28 mouse cellular contexts compared by ENCODE assay signal in genomic region chr13:43753652-43754051, GRCm38 (mm10). TPM values are rescaled to one million over a fixed set of nuclear protein-coding genes. Genes with fewer than 3 reads are reported as not detected.
DNase-seq lines count a peak whose midpoint lies in the region; ATAC-seq lines count a peak whose summit lies in the region.
"Had no signal": no experiment of that assay in that cellular context is flagged by ENCODE, and none has a peak within 500 bp of the region (broad histone marks: within the 10 kb centered on the region; RNA-seq: fewer than 3 reads in every experiment).

No protein-coding gene starts in this region.

- no peak overlapping the region for H3K9ac ChIP-seq in hindbrain, embryonic 13.5 days
- no peak overlapping the region for H3K9ac ChIP-seq in hindbrain, embryonic 12.5 days
- H3K9ac ChIP-seq in kidney, embryonic 15.5 days = no peak overlapping the region
- H3K9ac ChIP-seq in neural tube, embryonic 11.5 days (ENCODE audit: low read length) = no peak overlapping the region
- H3K9ac ChIP-seq in neural tube, embryonic 15.5 days (replicated peaks) = no peak overlapping the region
- H3K9ac ChIP-seq: forebrain, postnatal 0 days; heart, embryonic 12.5 days; heart, embryonic 15.5 days had no signal

- no peaks in the 10 kb centered on the region for H3K27me3 ChIP-seq in hindbrain, embryonic 13.5 days
- no peaks in the 10 kb centered on the region for H3K27me3 ChIP-seq in hindbrain, embryonic 12.5 days
- peaks cover 15% of the 10 kb centered on the region; the same call in 1 of the 2 replicates for H3K27me3 ChIP-seq in kidney, embryonic 15.5 days
- H3K27me3 ChIP-seq in neural tube, embryonic 11.5 days (ENCODE audit: control insufficient read depth, insufficient read depth, low read length) = no peaks in the 10 kb centered on the region
- no peaks in the 10 kb centered on the region for H3K27me3 ChIP-seq in neural tube, embryonic 15.5 days (replicated peaks)
- H3K27me3 ChIP-seq: CH12.LX; heart, embryonic 12.5 days; heart, embryonic 15.5 days; Patski had no signal

- peak overlapping the region; percentile 3; the same call in 1 of the 2 replicates for H3K27ac ChIP-seq in hindbrain, embryonic 13.5 days
- H3K27ac ChIP-seq in hindbrain, embryonic 12.5 days = no peak overlapping the region
- peak overlapping the region; percentile 74 for H3K27ac ChIP-seq in kidney, embryonic 15.5 days
- no peak overlapping the region for H3K27ac ChIP-seq in neural tube, embryonic 11.5 days (ENCODE audit: low read depth, low read length)
- no peak overlapping the region for H3K27ac ChIP-seq in neural tube, embryonic 15.5 days (replicated peaks)
- H3K27ac ChIP-seq: heart, embryonic 15.5 days; hindbrain, postnatal 0 days had no signal

- ATAC-seq in hindbrain, embryonic 13.5 days (ENCODE audit: low FRiP score) = no peak
- ATAC-seq in hindbrain, embryonic 12.5 days (ENCODE audit: low FRiP score) = no peak
- ATAC-seq in kidney, embryonic 15.5 days (replicated peaks; ENCODE audit: low FRiP score) = no peak
- ATAC-seq in neural tube, embryonic 11.5 days (ENCODE audit: insufficient read depth, low FRiP score, low TSS enrichment) = no peak
- ATAC-seq in neural tube, embryonic 15.5 days (ENCODE audit: low FRiP score) = no peak
- ATAC-seq: forebrain, embryonic 14.5 days; forebrain, postnatal 0 days; hindbrain, postnatal 0 days; inflammation-experienced regulatory T-cells, adult 6 months; intestine, embryonic 16.5 days; Patski had no signal

- DNase-seq in kidney, adult 9 months = no peak
- peak; percentile 34 for DNase-seq in neural tube, embryonic 11.5 days (ENCODE audit: low spot score)
- DNase-seq in mesoderm, embryonic 11.5 days (ENCODE audit: low read depth, low spot score) = peak; percentile 41
- no peak for DNase-seq in cerebellum, adult 9-10 months
- DNase-seq: adrenal gland, postnatal 10 days; adrenal gland, postnatal 36 days; B cell, adult 2 months; cerebellum, adult 18-20 months; cerebellum, postnatal 10 days; cerebellum, postnatal 36 days; forebrain, postnatal 0 days; gastrocnemius, postnatal 25 days; heart, adult 18-20 months; heart, postnatal 10 days; heart, postnatal 36 days had no signal

- H3K4me3 ChIP-seq in hindbrain, embryonic 13.5 days = no peak overlapping the region
- H3K4me3 ChIP-seq in hindbrain, embryonic 12.5 days = no peak overlapping the region
- no peak overlapping the region for H3K4me3 ChIP-seq in kidney, embryonic 15.5 days (replicated peaks)
- no peak overlapping the region for H3K4me3 ChIP-seq in neural tube, embryonic 11.5 days (ENCODE audit: low read depth, low read length)
- no peak overlapping the region for H3K4me3 ChIP-seq in neural tube, embryonic 15.5 days (replicated peaks)
- H3K4me3 ChIP-seq: heart, embryonic 12.5 days; heart, embryonic 15.5 days had no signal

- H3K36me3 ChIP-seq in hindbrain, embryonic 13.5 days = no peaks in the 10 kb centered on the region
- no peaks in the 10 kb centered on the region for H3K36me3 ChIP-seq in hindbrain, embryonic 12.5 days
- H3K36me3 ChIP-seq in kidney, embryonic 15.5 days = no peaks in the 10 kb centered on the region
- H3K36me3 ChIP-seq in neural tube, embryonic 11.5 days (ENCODE audit: control insufficient read depth, insufficient read depth, low read length) = no peaks in the 10 kb centered on the region
- no peaks in the 10 kb centered on the region for H3K36me3 ChIP-seq in neural tube, embryonic 15.5 days
- H3K36me3 ChIP-seq: G1E; heart, embryonic 12.5 days; heart, embryonic 15.5 days had no signal

- 34% methylated on average over 9 of the region's 9 CpGs for WGBS in hindbrain, embryonic 13.5 days
- WGBS in hindbrain, embryonic 12.5 days = 42% methylated on average over 9 of the region's 9 CpGs
- WGBS in kidney, embryonic 15.5 days = 15% methylated on average over 9 of the region's 9 CpGs
- WGBS in neural tube, embryonic 11.5 days = 26% methylated on average over 9 of the region's 9 CpGs
- WGBS in neural tube, embryonic 15.5 days = 11% methylated on average over 9 of the region's 9 CpGs

- H3K4me2 ChIP-seq in hindbrain, embryonic 13.5 days = no peak overlapping the region
- no peak overlapping the region for H3K4me2 ChIP-seq in hindbrain, embryonic 12.5 days (replicated peaks)
- no peak overlapping the region for H3K4me2 ChIP-seq in kidney, embryonic 15.5 days
- no peak overlapping the region for H3K4me2 ChIP-seq in neural tube, embryonic 11.5 days (ENCODE audit: low read depth)
- H3K4me2 ChIP-seq in neural tube, embryonic 15.5 days = no peak overlapping the region
- H3K4me2 ChIP-seq: heart, embryonic 12.5 days; heart, embryonic 15.5 days had no signal

- no peaks in the 10 kb centered on the region for H3K9me3 ChIP-seq in hindbrain, embryonic 13.5 days
- H3K9me3 ChIP-seq in hindbrain, embryonic 12.5 days (replicated peaks) = no peaks in the 10 kb centered on the region
- no peaks in the 10 kb centered on the region for H3K9me3 ChIP-seq in kidney, embryonic 15.5 days (replicated peaks)
- no peaks in the 10 kb centered on the region for H3K9me3 ChIP-seq in neural tube, embryonic 11.5 days (ENCODE audit: control insufficient read depth, low read length)
- H3K9me3 ChIP-seq in neural tube, embryonic 15.5 days (replicated peaks) = no peaks in the 10 kb centered on the region
- H3K9me3 ChIP-seq: G1E; heart, embryonic 12.5 days; heart, embryonic 15.5 days had no signal

- peaks cover 14% of the 10 kb centered on the region for H3K4me1 ChIP-seq in hindbrain, embryonic 13.5 days (replicated peaks)
- peaks cover 6% of the 10 kb centered on the region; the same call in 1 of the 2 replicates for H3K4me1 ChIP-seq in hindbrain, embryonic 12.5 days
- peaks cover 18% of the 10 kb centered on the region for H3K4me1 ChIP-seq in kidney, embryonic 15.5 days
- H3K4me1 ChIP-seq in neural tube, embryonic 11.5 days (ENCODE audit: control insufficient read depth, insufficient read depth, low read length) = no peaks in the 10 kb centered on the region
- H3K4me1 ChIP-seq in neural tube, embryonic 15.5 days = 0 out of 2 replicates have a peak, but pooled peaks cover 6% of the 10 kb centered on the region

RNA-seq across cellular contexts. Expression of gene Cd83, which starts 30.9 kb away (rescaled TPM):
- polyA plus RNA-seq in hindbrain, embryonic 13.5 days (2015; fragmentation: Nextera tagmentation; extraction: Ambion mirVana) = 17.4 and 18.1 TPM in 2 replicates
- 10.0 and 11.4 TPM in 2 replicates for polyA plus RNA-seq in hindbrain, embryonic 12.5 days (2016; fragmentation: Nextera tagmentation; extraction: Ambion mirVana)
- 29.4 and 32.4 TPM in 2 replicates for polyA plus RNA-seq in kidney, embryonic 15.5 days (2015; fragmentation: Nextera tagmentation; extraction: Ambion mirVana)
- polyA plus RNA-seq in neural tube, embryonic 11.5 days (2014; fragmentation: Nextera tagmentation; extraction: Ambion mirVana) = 16.0 and 18.9 TPM in 2 replicates
- 31.0 and 43.1 TPM in 2 replicates for polyA plus RNA-seq in neural tube, embryonic 15.5 days (2015; fragmentation: Nextera tagmentation; extraction: Ambion mirVana)
- polyA plus RNA-seq: G1E, Patski had no signal

Comparison
In these comparisons a context has a peak if more than half of its experiments do, and no peak if none do; other contexts are left out.
1. H3K27ac ChIP-seq: peak in hindbrain, embryonic 13.5 days (single experiment) and kidney, embryonic 15.5 days (single experiment); none in hindbrain, embryonic 12.5 days (single experiment), neural tube, embryonic 11.5 days (single experiment) and neural tube, embryonic 15.5 days (single experiment).
2. DNase-seq: peak in neural tube, embryonic 11.5 days (single experiment) and mesoderm, embryonic 11.5 days (single experiment); none in kidney, adult 9 months (single experiment) and cerebellum, adult 9-10 months (single experiment).